Comparison of ENCODE assay signal across 8 mouse cellular contexts in genomic region chr5:49370543-49371076, GRCm38 (mm10).
DNase-seq lines count a peak whose midpoint lies in the region; ATAC-seq and TF ChIP-seq lines count a peak whose summit lies in the region.

No protein-coding gene starts in this region.

- peak; percentile 89 for TF ChIP-seq CTCF in layer of hippocampus, adult 2 months (conservative IDR thresholded peaks at IDR 0.05)

- intact Hi-C loops in left cerebral cortex, postnatal 25 days (cut with DNase I): loop anchor here (1.0 to 10.0 kb wide), 4 partner anchors 152 to 844 kb away; partner anchors contain the start of gene Kcnip4

- in situ Hi-C loops in ES-E14 (cut with MboI; ENCODE audit: low sequenced_read_pairs in 2 of 2, unreplicated experiment in 2 of 2): no loop called here

- no peaks in the 10 kb centered on the region for H3K9me3 ChIP-seq in ES-E14 (ENCODE audit: control insufficient read depth, insufficient read depth, low read depth, low read length)

- H3K27ac ChIP-seq in layer of hippocampus, adult 2 months: peak overlapping the region; percentile 50
- no peak overlapping the region for H3K27ac ChIP-seq in ES-E14 (ENCODE audit: insufficient read depth, low read depth, low read length, poor library complexity, severe bottlenecking)

- no peak overlapping the region for H3K9ac ChIP-seq in ES-E14 (ENCODE audit: insufficient read depth, low read depth, low read length, poor library complexity, severe bottlenecking)

- no peak overlapping the region for H3K4me3 ChIP-seq in layer of hippocampus, adult 2 months
- H3K4me3 ChIP-seq in ES-E14 (ENCODE audit: insufficient read depth in 1 of 2, low read depth in 1 of 2, low read length in 2 of 2, poor library complexity in 1 of 2, severe bottlenecking in 1 of 2): no peak overlapping the region

- ATAC-seq in granulocyte monocyte progenitor cell, adult 5-6 weeks (replicated peaks; ENCODE audit: poor library complexity, severe bottlenecking): no peak

- DNase-seq in layer of hippocampus, adult 2 months (ENCODE audit: low spot score in 2 of 2): peak; percentile 43 to 74
- no peak for DNase-seq in layer of hippocampus, adult 8-10 months (ENCODE audit: low spot score in 2 of 2)
- DNase-seq in ES-E14 (ENCODE audit: low read depth, low spot score): peak; percentile 30
- peak; percentile 46 for DNase-seq in brain, embryonic 18.5 days (ENCODE audit: low read depth, low spot score)
- DNase-seq in left cerebral cortex, postnatal 25 days (ENCODE audit: low spot score in 2 of 2): peak; percentile 52 to 72
- no peak for DNase-seq in right cerebral cortex, postnatal 4 days
- DNase-seq in frontal cortex, postnatal 10 days (ENCODE audit: low spot score in 2 of 2): no peak

- no peaks in the 10 kb centered on the region for H3K36me3 ChIP-seq in ES-E14 (ENCODE audit: control insufficient read depth, insufficient read depth, low read length, poor library complexity, severe bottlenecking)

- no peaks in the 10 kb centered on the region for H3K4me1 ChIP-seq in ES-E14 (ENCODE audit: control insufficient read depth in 2 of 2, insufficient read depth in 2 of 2, low read length in 2 of 2, poor library complexity in 1 of 2)

TF ChIP-seq in ES-E14, 5 proteins besides CTCF, POLR2A, EP300 and RAD21:
- no peak for TF ChIP-seq ZNF384 (IDR thresholded peaks at IDR 0.05; ENCODE audit: low read depth, low read length)
- 0 out of 2 replicates have a peak, but pooled peaks have one; percentile 23 for TF ChIP-seq ZC3H11A (IDR thresholded peaks at IDR 0.05; ENCODE audit: borderline replicate concordance, low read depth, low read length)
- no peak for TF ChIP-seq HCFC1 (IDR thresholded peaks at IDR 0.05; ENCODE audit: borderline replicate concordance, insufficient read depth, low read length)
- no peak for TF ChIP-seq CHD2 (IDR thresholded peaks at IDR 0.05; ENCODE audit: low read depth, low read length)
- TF ChIP-seq MAFK (IDR thresholded peaks at IDR 0.05; ENCODE audit: insufficient read depth, low read depth, low read length): peak; percentile 48; the same call in 1 of the 2 replicates

Comparison
In these comparisons a context has a peak if more than half of its experiments do, and no peak if none do; other contexts are left out.
1. DNase-seq: peak in layer of hippocampus, adult 2 months (2 of 2), ES-E14 (single experiment), brain, embryonic 18.5 days (single experiment) and left cerebral cortex, postnatal 25 days (2 of 2); none in layer of hippocampus, adult 8-10 months (0 of 2), right cerebral cortex, postnatal 4 days (single experiment) and frontal cortex, postnatal 10 days (0 of 2).